Mouse (Mus musculus) neural tube, embryonic 11.5 days (tissue): ENCODE measurements at regions not wholly inside any gene's neighbourhood (a gene's known extent, or its start where the extent isn't known, plus 50 kb on each side); places are given as distances from the start of the nearest gene placed in this dataset.
"Not testable (repeated sequence)": the region's sequence is repeated elsewhere in the genome, so short reads cannot be mapped to it uniquely, and the experiment has no call there.

Experiments used
- ATAC-seq: fragments of 200-750 bp; cut with Nextera tagmentation; 2 replicates; pipeline ENCODE4 v1.8.0; 2017; ENCODE audit warnings: moderate number of reproducible peaks, mild to moderate bottlenecking, moderate TSS enrichment, moderate library complexity; ENCODE audit not compliant: insufficient read depth, low FRiP score, low TSS enrichment
- DNase-seq: peaks from one replicate; pipeline ENCODE4 v3.0.0-alpha.2; 2015; ENCODE audit warnings: low spot score
- H3K27ac ChIP-seq: fragments of 300-500 bp; sonication (generic); 2 replicates; pipeline ENCODE4 v1.5.1; 2014; ENCODE audit warnings: low read depth, mild to moderate bottlenecking, low read length
- H3K27me3 ChIP-seq: fragments of 300-500 bp; sonication (generic); 2 replicates; pipeline ENCODE4 v1.6.1; 2014; ENCODE audit warnings: mild to moderate bottlenecking, low read length, mixed read lengths; ENCODE audit not compliant: control insufficient read depth, insufficient read depth
- H3K36me3 ChIP-seq: fragments of 300-500 bp; sonication (generic); 2 replicates; pipeline ENCODE4 v1.6.1; 2014; ENCODE audit warnings: mild to moderate bottlenecking, low read length, moderate library complexity, mixed read lengths; ENCODE audit not compliant: control insufficient read depth, insufficient read depth
- H3K4me1 ChIP-seq: fragments of 300-500 bp; sonication (generic); 2 replicates; pipeline ENCODE4 v1.6.1; 2014; ENCODE audit warnings: low read length, mixed read lengths; ENCODE audit not compliant: control insufficient read depth, insufficient read depth
- H3K4me2 ChIP-seq: fragments of 300-500 bp; sonication (generic); 2 replicates; pipeline ENCODE4 v1.6.1; 2014; ENCODE audit warnings: low read depth, mild to moderate bottlenecking, moderate library complexity
- H3K4me3 ChIP-seq: fragments of 300-500 bp; sonication (generic); 2 replicates; pipeline ENCODE4 v1.5.1; 2014; ENCODE audit warnings: low read depth, low read length
- H3K9ac ChIP-seq: fragments of 300-500 bp; sonication (generic); 2 replicates; pipeline ENCODE4 v1.6.1; 2014; ENCODE audit warnings: mild to moderate bottlenecking, low read length
- H3K9me3 ChIP-seq: fragments of 300-500 bp; sonication (generic); 2 replicates; pipeline ENCODE4 v1.6.1; 2016; ENCODE audit warnings: low read length; ENCODE audit not compliant: control insufficient read depth
- WGBS: fragments of 180-500 bp; shearing (Covaris S2); extraction: QIAGEN DNeasy Blood & Tissue Kit; methylation state at CpG from one replicate; pipeline ENCODE4 v1.1.7; 2014; 5-methylcytosine and 5-hydroxymethylcytosine counted together

GRCm38 (mm10) chr1:47646681-47647080, 754.0 kb upstream of the Slc39a10 start:
- Histone ChIP-seq H3K4me2 (no peak overlapping the region), H3K36me3 (no peaks in the 10 kb centered on the region), H3K4me3 (no peak overlapping the region), H3K9me3 (no peaks in the 10 kb centered on the region), H3K27ac (no peak overlapping the region), H3K4me1 (no peaks in the 10 kb centered on the region), H3K9ac (no peak overlapping the region), H3K27me3 (no peaks in the 10 kb centered on the region)
- 69% methylated on average over 4 of the region's 4 CpGs for WGBS
- ATAC-seq, result peak; percentile 77; the same call in 1 of the 2 replicates
- DNase-seq, result no peak

GRCm38 (mm10) chr1:47606597-47606996, 713.9 kb upstream of the Slc39a10 start:
- Histone ChIP-seq H3K4me1 (no peaks in the 10 kb centered on the region), H3K4me3 (no peak overlapping the region), H3K9ac (no peak overlapping the region), H3K4me2 (no peak overlapping the region), H3K36me3 (no peaks in the 10 kb centered on the region), H3K27me3 (no peaks in the 10 kb centered on the region), H3K9me3 (no peaks in the 10 kb centered on the region), H3K27ac (no peak overlapping the region)
- ATAC-seq (no peak), DNase-seq (no peak)
- 87% methylated on average over 4 of the region's 4 CpGs for WGBS

- H3K9ac ChIP-seq, result no peak overlapping the region
- H3K9me3 ChIP-seq, result no peaks in the 10 kb centered on the region
- DNase-seq (no peak), ATAC-seq (no peak)
- 73% methylated on average over 2 of the region's 2 CpGs for WGBS
- H3K4me3 ChIP-seq, result no peak overlapping the region
- H3K36me3 ChIP-seq, result no peaks in the 10 kb centered on the region
- no peaks in the 10 kb centered on the region for H3K27me3 ChIP-seq
- H3K4me1 ChIP-seq, result no peaks in the 10 kb centered on the region
- H3K4me2 ChIP-seq, result no peak overlapping the region
- no peak overlapping the region for H3K27ac ChIP-seq
Measured at GRCm38 (mm10) chr1:47603989-47604360, 711.3 kb upstream of the Slc39a10 start.

GRCm38 (mm10) chr1:47603294-47603988, 710.8 kb upstream of the Slc39a10 start:
- DNase-seq (no peak), ATAC-seq (no peak)
- Histone ChIP-seq H3K27ac (no peak overlapping the region), H3K9me3 (no peaks in the 10 kb centered on the region), H3K27me3 (no peaks in the 10 kb centered on the region), H3K9ac (no peak overlapping the region), H3K4me2 (no peak overlapping the region), H3K36me3 (no peaks in the 10 kb centered on the region), H3K4me1 (no peaks in the 10 kb centered on the region), H3K4me3 (no peak overlapping the region)
- WGBS, result 40% methylated on average over 3 of the region's 3 CpGs

DNA sequence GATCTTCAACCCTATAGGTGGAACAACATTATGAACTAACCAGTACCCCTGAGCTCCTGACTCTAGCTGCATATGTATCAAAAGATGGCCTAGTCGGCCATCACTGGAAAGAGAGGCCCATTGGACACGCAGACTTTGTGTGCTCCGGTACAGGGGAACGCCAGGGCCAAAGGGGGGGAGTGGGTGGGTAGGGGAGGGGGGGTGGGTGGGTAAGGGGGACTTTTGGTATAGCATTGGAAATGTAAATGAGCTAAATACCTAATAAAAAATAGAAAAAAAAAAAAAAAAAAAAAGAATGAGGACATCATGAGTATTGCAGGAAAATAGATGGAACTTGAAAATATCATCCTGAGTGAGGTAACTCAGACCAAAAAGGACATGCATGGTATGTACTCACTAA, 701.0 kb upstream of the Slc39a10 start:
- DNase-seq, H3K4me3 ChIP-seq, H3K4me1 ChIP-seq, H3K9ac ChIP-seq, H3K36me3 ChIP-seq, H3K9me3 ChIP-seq, H3K4me2 ChIP-seq, H3K27me3 ChIP-seq, H3K27ac ChIP-seq, ATAC-seq: not testable (repeated sequence)
- WGBS, result no CpG with 5 or more reads among the region's 4 CpGs

DNA sequence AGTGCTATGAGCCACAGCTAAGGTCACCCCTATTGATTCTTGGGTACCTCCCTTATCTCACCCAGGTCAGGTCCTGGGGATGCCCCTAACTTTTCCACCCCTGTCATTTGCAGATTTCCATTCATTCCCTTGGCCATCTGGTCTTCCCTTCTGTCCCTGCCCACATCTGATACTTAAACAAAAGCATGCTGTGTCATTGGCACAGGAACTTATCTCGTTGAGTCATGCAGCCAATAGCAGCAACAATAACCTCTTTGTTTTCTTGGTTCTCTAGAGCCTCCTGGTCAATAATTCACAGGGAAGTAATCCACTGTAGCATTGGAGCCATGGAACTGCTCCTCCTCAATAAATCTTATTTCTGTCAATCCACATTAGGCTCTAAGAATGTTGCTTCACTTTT, 653.0 kb upstream of the Slc39a10 start:
- Histone ChIP-seq H3K36me3 (no peaks in the 10 kb centered on the region), H3K27me3 (no peaks in the 10 kb centered on the region), H3K9me3 (no peaks in the 10 kb centered on the region), H3K4me2 (no peak overlapping the region), H3K4me1 (no peaks in the 10 kb centered on the region), H3K9ac (no peak overlapping the region), H3K27ac (no peak overlapping the region), H3K4me3 (no peak overlapping the region)
- 23% methylated on average over 1 of the region's 1 CpGs for WGBS
- ATAC-seq, result peak; percentile 46; the same call in 1 of the 2 replicates
- peak; percentile 12 for DNase-seq

- no peak for ATAC-seq
Measured at GRCm38 (mm10) chr1:47511426-47511825, 618.8 kb upstream of the Slc39a10 start.

DNA sequence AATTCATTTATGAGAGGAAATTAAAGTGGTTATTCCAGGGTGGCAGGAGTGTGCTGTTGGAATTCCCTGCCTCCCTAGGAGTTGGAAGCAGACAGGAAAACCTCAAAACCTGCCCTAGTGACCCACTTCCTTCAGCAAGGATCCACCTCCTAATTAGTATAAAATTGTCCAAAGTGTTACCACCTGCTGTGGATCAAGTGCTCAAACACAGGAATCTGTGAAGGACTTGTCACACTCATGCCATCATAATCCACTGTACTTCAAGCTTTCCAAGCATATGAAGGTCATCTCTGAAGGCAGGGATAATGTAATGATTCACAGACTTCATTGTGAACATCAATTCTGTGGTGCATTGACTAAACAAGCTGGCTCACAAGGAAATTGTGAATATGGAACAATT, 615.1 kb upstream of the Slc39a10 start:
- Histone ChIP-seq H3K9me3 (no peaks in the 10 kb centered on the region), H3K9ac (no peak overlapping the region), H3K36me3 (no peaks in the 10 kb centered on the region), H3K4me3 (no peak overlapping the region), H3K27ac (no peak overlapping the region), H3K4me1 (no peaks in the 10 kb centered on the region), H3K4me2 (no peak overlapping the region), H3K27me3 (no peaks in the 10 kb centered on the region)
- ATAC-seq (no peak), DNase-seq (no peak)

More at GRCm38 (mm10) chr1:47511426-47511825, 618.8 kb upstream of the Slc39a10 start:
- no peak overlapping the region for H3K4me3 ChIP-seq
- no peak overlapping the region for H3K9ac ChIP-seq
- no peak overlapping the region for H3K27ac ChIP-seq
- DNase-seq, result no peak
- no peaks in the 10 kb centered on the region for H3K27me3 ChIP-seq
- H3K4me2 ChIP-seq, result no peak overlapping the region
- H3K9me3 ChIP-seq, result no peaks in the 10 kb centered on the region
- WGBS, result 92% methylated on average over 5 of the region's 5 CpGs
- no peaks in the 10 kb centered on the region for H3K4me1 ChIP-seq
- no peaks in the 10 kb centered on the region for H3K36me3 ChIP-seq

GRCm38 (mm10) chr1:47488581-47489204, 596.0 kb upstream of the Slc39a10 start:
- DNase-seq (no peak), ATAC-seq (no peak)
- Histone ChIP-seq H3K4me1 (no peaks in the 10 kb centered on the region), H3K4me3 (no peak overlapping the region), H3K9ac (no peak overlapping the region), H3K27ac (no peak overlapping the region), H3K9me3 (no peaks in the 10 kb centered on the region), H3K4me2 (no peak overlapping the region), H3K27me3 (no peaks in the 10 kb centered on the region), H3K36me3 (no peaks in the 10 kb centered on the region)
- 81% methylated on average over 7 of the region's 7 CpGs for whole genome bisulfite sequencing
